Mouse (Mus musculus) embryonic facial prominence, embryonic 11.5 days (tissue): Measurements from ENCODE around the gene Ppp1r11. TPM values are rescaled to one million over a fixed set of nuclear protein-coding genes. Genes with fewer than 3 reads are reported as not detected.

Experiments
- ATAC-seq: fragments of 200-750 bp; cut with Nextera tagmentation; replicated peaks from 2 replicates; pipeline ENCODE4 v1.8.0; 2017; ENCODE audit warnings: low read depth; ENCODE audit not compliant: insufficient number of reproducible peaks, low FRiP score, low TSS enrichment
- DNase-seq: peaks from one replicate; pipeline ENCODE4 v3.0.0-alpha.2; 2015; ENCODE audit warnings: low spot score
- H3K27ac ChIP-seq: fragments of 300-500 bp; sonication (generic); replicated peaks from 2 replicates; pipeline ENCODE4 v1.5.1; 2014; ENCODE audit warnings: mild to moderate bottlenecking, low read depth, low read length, control low read depth
- H3K27me3 ChIP-seq: fragments of 300-500 bp; sonication (generic); 2 replicates; pipeline ENCODE4 v1.6.1; 2014; ENCODE audit warnings: mild to moderate bottlenecking, low read length, moderate library complexity, mixed read lengths; ENCODE audit not compliant: control insufficient read depth, insufficient read depth
- H3K36me3 ChIP-seq: fragments of 300-500 bp; sonication (generic); replicated peaks from 2 replicates; pipeline ENCODE4 v1.6.1; 2014; ENCODE audit warnings: low read depth, mild to moderate bottlenecking, low read length, moderate library complexity, mixed read lengths; ENCODE audit not compliant: control insufficient read depth, insufficient read depth
- H3K4me1 ChIP-seq: fragments of 300-500 bp; sonication (generic); 2 replicates; pipeline ENCODE4 v1.6.1; 2014; ENCODE audit warnings: low read length, mixed read lengths; ENCODE audit not compliant: control insufficient read depth, insufficient read depth
- H3K4me2 ChIP-seq: fragments of 300-500 bp; sonication (generic); 2 replicates; pipeline ENCODE4 v1.6.1; 2014; ENCODE audit warnings: low read depth, mild to moderate bottlenecking, control low read depth, low read length, moderate library complexity
- H3K4me3 ChIP-seq: fragments of 300-500 bp; sonication (generic); 2 replicates; pipeline ENCODE4 v1.5.1; 2014; ENCODE audit warnings: low read depth, low read length, control low read depth
- H3K9ac ChIP-seq: fragments of 300-500 bp; sonication (generic); replicated peaks from 2 replicates; pipeline ENCODE4 v1.6.1; 2014; ENCODE audit warnings: mild to moderate bottlenecking, control low read depth, low read length
- H3K9me3 ChIP-seq: fragments of 300-500 bp; sonication (generic); replicated peaks from 2 replicates; pipeline ENCODE4 v1.6.1; 2016; ENCODE audit warnings: mild to moderate bottlenecking, low read length, inconsistent platforms, mixed read lengths; ENCODE audit not compliant: control insufficient read depth
- WGBS: fragments of 180-500 bp; shearing (Covaris S2); extraction: QIAGEN DNeasy Blood & Tissue Kit; methylation state at CpG from one replicate; pipeline ENCODE4 v1.1.7; 2014; 5-methylcytosine and 5-hydroxymethylcytosine counted together
- polyA plus RNA-seq: library from polyadenylated mRNA; unstranded; fragments of >200 nt; fragmentation: Nextera tagmentation; extraction: Ambion mirVana; gene quantifications from 2 replicates; pipeline ENCODE4 v1.2.1, GENCODE M21; 2014

Ppp1r11 gene
- polyA plus RNA-seq, 1 experiment from 2014 or later, result 136 TPM

DNA sequence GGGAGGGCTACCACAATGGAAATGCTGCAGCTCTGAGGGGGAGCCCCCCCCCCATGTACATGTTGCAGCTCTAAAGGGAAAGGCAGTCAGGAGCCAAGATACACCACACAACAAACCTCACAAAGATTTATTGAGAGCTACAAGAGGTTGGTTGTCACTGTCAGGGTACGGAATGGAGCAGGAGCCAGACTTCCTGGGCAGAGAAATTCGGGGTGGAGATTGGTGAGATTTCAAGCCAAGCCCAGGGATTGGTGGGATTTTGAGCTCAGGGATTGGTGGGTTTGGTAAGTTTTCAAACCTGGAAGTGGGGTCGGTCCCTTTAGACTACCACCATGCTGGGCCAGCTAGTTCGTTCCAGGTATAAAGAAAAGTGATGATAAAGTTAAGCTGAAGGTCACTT, 28.1 kb downstream of the Ppp1r11 start:
- no peaks in the 10 kb centered on the region for H3K4me1 ChIP-seq
- H3K9ac ChIP-seq, result no peak overlapping the region
- 67% methylated on average over 4 of the region's 4 CpGs for WGBS

DNA sequence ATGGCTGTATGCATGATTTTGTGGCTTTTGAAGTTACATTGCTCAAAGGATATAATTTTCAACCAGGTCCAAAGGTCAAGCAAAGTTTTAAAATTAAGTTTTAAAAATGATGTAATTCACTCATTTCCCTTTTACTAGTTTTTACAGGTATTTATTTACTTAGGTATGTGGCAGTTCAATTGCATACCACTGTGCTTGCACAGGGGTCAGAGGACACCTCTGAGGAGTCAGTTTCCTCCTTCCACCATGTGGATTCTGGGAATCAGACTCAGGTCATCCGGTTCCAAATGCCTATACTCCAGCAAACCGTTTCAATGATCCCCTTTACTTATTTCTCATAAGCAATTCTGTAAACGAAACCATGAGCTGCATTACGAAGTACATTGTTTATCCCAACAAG, 28.8 kb downstream of the Ppp1r11 start:
- ATAC-seq (no peak), DNase-seq (no peak)
- H3K4me1 ChIP-seq, result no peaks in the 10 kb centered on the region
- H3K36me3 ChIP-seq, result no peaks in the 10 kb centered on the region
- H3K9me3 ChIP-seq, result no peaks in the 10 kb centered on the region
- no peak overlapping the region for H3K27ac ChIP-seq
- no peaks in the 10 kb centered on the region for H3K27me3 ChIP-seq
- no peak overlapping the region for H3K9ac ChIP-seq
- 77% methylated on average over 4 of the region's 4 CpGs for WGBS
- H3K4me3 ChIP-seq, result no peak overlapping the region
- H3K4me2 ChIP-seq, result no peak overlapping the region

More for the DNA sequence above, 28.1 kb downstream of the Ppp1r11 start:
- no peak overlapping the region for H3K4me2 ChIP-seq
- H3K36me3 ChIP-seq, result no peaks in the 10 kb centered on the region
- H3K27ac ChIP-seq, result no peak overlapping the region
- ATAC-seq, result no peak
- H3K4me3 ChIP-seq, result no peak overlapping the region
- no peaks in the 10 kb centered on the region for H3K9me3 ChIP-seq
- DNase-seq, result no peak
- no peaks in the 10 kb centered on the region for H3K27me3 ChIP-seq

DNA sequence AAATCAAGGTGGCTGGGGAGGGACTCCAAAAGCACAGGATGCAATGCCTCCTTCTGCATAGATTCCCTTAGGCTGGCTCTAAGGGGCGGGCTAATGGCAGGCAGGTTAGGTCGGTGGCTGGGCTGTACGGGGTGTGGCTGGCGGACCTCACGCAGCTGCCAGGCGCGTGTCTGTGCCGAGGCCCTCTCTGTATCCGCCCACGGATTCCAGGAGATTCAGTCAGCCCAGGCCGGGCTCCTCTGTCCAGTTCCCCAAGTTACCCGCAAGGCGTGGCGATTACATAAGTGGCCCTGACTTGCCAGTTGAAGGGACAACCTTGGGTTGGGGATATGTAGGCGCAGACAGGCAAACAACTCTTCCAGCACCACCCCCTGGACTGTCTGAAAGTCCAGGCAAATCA, 31.3 kb downstream of the Ppp1r11 start:
- Histone ChIP-seq H3K4me1 (no peaks in the 10 kb centered on the region), H3K4me2 (no peak overlapping the region), H3K27ac (no peak overlapping the region), H3K36me3 (no peaks in the 10 kb centered on the region), H3K9me3 (no peaks in the 10 kb centered on the region), H3K9ac (no peak overlapping the region), H3K4me3 (no peak overlapping the region), H3K27me3 (no peaks in the 10 kb centered on the region)
- 50% methylated on average over 15 of the region's 15 CpGs for WGBS
- DNase-seq (no peak), ATAC-seq (no peak)

DNA sequence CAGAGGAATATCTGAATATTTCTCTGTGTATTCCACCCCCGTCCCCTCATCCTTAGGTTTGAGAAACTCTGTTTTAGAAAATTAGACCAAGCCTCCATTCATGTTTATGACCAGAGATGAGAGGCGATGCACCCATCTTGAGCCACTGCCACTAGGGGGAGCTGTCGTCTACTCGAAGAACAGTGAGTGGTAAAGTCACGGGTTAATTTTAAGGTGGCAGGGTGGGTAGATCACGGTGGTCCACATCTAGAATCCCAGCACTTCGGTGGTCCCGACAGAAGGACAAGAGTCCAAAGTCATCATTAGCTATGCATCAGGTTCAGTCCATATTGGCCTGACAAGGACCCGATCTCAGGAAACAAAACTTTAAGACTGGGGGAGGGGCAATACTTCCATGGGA, 36.5 kb downstream of the Ppp1r11 start:
- DNase-seq (peak; percentile 70), ATAC-seq (no peak)
- Histone ChIP-seq H3K4me1 (no peaks in the 10 kb centered on the region), H3K9me3 (no peaks in the 10 kb centered on the region), H3K4me2 (no peak overlapping the region), H3K27me3 (no peaks in the 10 kb centered on the region), H3K9ac (no peak overlapping the region), H3K27ac (no peak overlapping the region), H3K4me3 (no peak overlapping the region), H3K36me3 (no peaks in the 10 kb centered on the region)
- 13% methylated on average over 9 of the region's 9 CpGs for WGBS

DNA sequence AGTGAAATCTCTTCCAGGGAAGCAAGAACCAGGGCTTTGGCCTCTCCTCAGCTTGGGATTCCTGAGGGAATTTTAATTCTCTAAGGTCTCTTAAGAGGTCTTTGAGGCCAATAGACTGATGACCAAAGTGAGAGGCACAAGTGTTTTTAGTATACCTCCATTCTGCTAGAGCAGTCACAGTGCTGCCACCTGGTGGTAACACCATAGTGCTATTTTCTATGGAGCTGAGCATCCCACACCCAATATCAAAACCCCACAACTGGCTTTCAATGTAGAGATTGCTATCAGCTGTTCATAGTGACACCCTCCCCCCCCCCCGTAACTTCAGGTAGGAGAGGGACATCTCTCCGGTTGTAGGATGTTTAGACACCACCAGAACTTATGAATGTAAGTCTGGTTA, 37.4 kb downstream of the Ppp1r11 start:
- ATAC-seq (no peak), DNase-seq (peak; percentile 85)
- Histone ChIP-seq H3K27me3 (no peaks in the 10 kb centered on the region), H3K4me3 (no peak overlapping the region), H3K4me2 (no peak overlapping the region), H3K36me3 (no peaks in the 10 kb centered on the region), H3K4me1 (no peaks in the 10 kb centered on the region), H3K9ac (no peak overlapping the region), H3K27ac (no peak overlapping the region), H3K9me3 (no peaks in the 10 kb centered on the region)
- WGBS, result 15% methylated on average over 2 of the region's 2 CpGs

DNA sequence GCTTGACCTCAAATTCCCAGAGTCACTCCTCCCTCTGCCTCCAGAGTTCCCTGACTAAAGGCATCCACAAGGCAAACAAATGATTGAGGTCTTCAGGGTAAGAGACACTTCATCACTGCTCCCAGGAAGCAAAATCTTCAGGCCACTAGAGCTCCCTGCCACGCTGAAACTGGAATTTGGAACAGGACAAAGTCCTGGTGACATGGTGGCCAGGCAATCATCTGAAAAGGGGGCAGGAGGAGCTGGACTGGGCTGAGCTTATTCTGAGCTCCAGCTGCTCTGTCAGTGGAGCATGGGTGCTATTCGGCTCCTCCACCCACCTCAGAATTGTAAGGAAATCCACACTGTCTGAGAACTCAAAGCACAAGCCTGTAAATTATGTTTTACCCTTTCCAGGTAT, 39.5 kb downstream of the Ppp1r11 start:
- no peak overlapping the region for H3K9ac ChIP-seq
- H3K27me3 ChIP-seq, result no peaks in the 10 kb centered on the region
- no peak overlapping the region for H3K4me2 ChIP-seq
- H3K9me3 ChIP-seq, result no peaks in the 10 kb centered on the region
- no peak for ATAC-seq
- no peak overlapping the region for H3K27ac ChIP-seq
- 53% methylated on average over 2 of the region's 2 CpGs for WGBS
- H3K4me3 ChIP-seq, result no peak overlapping the region
- no peaks in the 10 kb centered on the region for H3K36me3 ChIP-seq
- no peaks in the 10 kb centered on the region for H3K4me1 ChIP-seq
- no peak for DNase-seq

DNA sequence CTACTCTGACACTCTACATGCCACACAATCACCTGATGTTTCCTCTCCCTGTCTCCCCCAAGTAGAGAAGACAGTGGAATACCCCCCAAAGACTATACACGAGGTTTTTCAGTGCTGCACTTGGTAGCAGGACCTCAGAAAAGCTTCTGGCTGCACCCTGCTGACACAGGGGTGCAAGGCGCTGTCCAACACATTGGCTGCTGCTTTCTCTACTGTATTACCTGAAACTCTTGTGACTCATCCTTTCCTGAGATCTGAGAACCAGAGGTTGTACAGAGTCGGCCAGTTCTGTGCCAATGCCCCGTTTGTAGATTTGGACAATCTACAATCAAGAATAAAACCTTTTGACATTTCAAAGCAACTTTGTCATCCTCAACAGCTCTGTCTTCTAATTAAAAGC, 41.7 kb downstream of the Ppp1r11 start:
- Histone ChIP-seq H3K36me3 (no peaks in the 10 kb centered on the region), H3K4me1 (no peaks in the 10 kb centered on the region), H3K9ac (no peak overlapping the region), H3K27ac (no peak overlapping the region), H3K9me3 (no peaks in the 10 kb centered on the region), H3K4me2 (no peak overlapping the region; the same call in 1 of the 2 replicates), H3K4me3 (no peak overlapping the region), H3K27me3 (no peaks in the 10 kb centered on the region)
- ATAC-seq, result no peak
- DNase-seq, result no peak
- WGBS, result 54% methylated on average over 4 of the region's 4 CpGs

DNA sequence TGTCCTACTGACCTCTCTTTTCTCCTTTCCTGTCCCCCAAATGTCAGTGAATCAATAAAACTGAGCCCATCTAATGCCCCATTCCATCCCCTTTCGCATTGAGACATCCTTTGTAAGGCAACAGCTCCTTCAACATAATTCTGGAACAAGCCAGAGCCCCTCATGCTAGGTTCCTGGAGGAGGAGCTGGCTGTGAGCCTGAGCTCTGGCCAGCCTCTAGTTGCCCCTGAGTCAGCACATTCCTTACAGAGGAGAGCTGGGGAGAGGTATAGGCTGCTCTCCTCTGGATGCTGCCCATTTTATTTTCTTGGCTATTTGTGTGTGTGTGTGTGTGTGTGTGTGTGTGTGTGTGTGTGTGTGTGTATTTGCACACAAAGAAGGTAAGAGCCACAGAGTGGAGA, 43.3 kb downstream of the Ppp1r11 start:
- WGBS, result 42% methylated on average over 1 of the region's 1 CpGs
- H3K27ac ChIP-seq, result no peak overlapping the region
- no peak for ATAC-seq

More for the DNA sequence above, 43.3 kb downstream of the Ppp1r11 start:
- Histone ChIP-seq H3K27me3 (no peaks in the 10 kb centered on the region), H3K9me3 (no peaks in the 10 kb centered on the region), H3K4me1 (no peaks in the 10 kb centered on the region), H3K9ac (no peak overlapping the region), H3K4me2 (no peak overlapping the region), H3K36me3 (no peaks in the 10 kb centered on the region), H3K4me3 (no peak overlapping the region)
- peak; percentile 11 for DNase-seq
